Mouse (Mus musculus): ENCODE results near the gene Lin7a. TPM values are rescaled to one million over a fixed set of nuclear protein-coding genes. Genes with fewer than 3 reads are reported as not detected.
A peak's percentile ranks its signal among the peaks of the same experiment; 100 is the strongest.

Lin7a gene
- total RNA-seq, 4 experiments from 2014 or later: 3.9 to 5.9 (median 4.6) TPM

DNA sequence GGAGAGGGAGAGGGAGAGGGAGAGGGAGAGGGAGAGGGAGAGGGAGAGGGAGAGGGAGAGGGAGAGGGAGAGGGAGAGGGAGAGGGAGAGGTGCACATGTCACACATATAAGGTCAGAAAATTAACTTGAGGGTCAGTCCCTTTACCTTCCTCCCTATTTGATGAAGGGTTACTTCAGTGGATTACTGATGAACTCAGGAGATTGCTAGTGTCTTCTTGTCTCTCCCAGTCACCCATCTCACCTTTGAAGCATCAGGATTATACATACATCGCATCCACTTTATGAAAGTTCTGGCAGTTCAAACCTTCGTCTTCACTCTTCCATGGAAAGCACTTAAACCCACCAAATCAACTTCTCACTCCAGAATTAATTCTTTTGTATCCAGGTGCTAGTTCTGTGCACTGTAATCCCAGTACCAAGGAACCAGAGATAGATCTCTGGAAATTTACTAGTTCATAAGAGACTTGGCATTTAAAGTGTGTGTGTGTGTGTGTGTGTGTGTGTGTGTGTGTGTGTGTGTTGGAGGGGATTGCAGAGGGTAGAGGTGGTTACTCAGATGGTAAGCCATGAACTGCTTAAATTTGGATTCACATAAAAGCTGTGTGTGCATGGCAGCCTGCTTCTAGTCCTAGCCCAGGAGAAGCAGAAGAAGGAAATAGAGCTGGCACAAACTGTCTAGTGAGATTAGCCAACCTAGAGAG lies 19.5 kb upstream of the Lin7a start:
- no peak for DNase-seq

DNA sequence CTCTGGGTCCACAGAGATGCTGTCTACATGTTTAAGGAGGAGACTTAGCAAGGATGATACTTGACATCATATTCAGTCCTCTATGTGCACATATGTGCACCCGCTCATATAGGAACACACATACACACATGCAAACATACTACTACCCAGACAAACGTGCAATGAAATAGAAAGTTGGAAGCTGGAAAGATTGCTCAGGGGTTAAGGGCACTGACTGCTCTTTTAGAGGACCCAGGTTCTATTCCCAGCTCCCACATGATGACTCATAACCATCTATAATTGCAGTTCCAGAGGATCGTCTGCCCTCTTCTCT lies 19.0 kb upstream of the Lin7a start:
- no peak for DNase-seq

DNA sequence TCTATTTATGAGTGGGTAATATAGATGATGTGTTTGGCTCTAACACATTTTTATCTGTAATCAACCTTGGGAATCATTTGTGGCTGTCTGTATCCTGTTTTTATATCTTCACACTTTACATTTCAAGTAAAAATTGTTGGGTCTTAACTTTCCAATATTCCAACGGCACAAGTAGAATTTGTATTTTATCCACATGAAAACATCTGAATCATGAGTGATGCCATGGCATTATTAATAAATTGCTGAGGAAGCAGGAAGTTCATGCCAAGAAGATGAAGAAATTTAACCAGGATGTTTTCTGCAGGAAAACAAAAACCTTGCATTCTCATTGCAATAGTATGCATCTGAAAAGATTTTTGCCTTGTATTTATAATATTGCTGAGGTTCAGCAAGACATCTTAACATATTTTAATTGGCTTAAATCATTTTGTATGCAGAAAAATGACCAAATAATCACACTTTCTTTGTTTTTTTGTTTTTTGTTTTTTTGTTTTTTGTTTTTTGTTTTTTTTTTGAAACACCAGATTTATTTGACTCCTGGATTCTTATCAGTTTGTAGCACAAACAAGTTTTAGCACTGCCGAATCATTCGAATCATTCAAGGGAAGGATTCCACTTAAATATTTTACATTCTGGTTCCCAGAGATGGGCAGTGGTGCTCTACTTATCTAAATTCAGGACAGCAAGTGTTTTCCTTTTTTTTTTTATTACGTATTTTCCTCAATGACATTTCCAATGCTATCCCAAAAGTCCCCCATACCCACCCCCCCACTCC lies 18.1 kb upstream of the Lin7a start:
- no peak for DNase-seq

DNA sequence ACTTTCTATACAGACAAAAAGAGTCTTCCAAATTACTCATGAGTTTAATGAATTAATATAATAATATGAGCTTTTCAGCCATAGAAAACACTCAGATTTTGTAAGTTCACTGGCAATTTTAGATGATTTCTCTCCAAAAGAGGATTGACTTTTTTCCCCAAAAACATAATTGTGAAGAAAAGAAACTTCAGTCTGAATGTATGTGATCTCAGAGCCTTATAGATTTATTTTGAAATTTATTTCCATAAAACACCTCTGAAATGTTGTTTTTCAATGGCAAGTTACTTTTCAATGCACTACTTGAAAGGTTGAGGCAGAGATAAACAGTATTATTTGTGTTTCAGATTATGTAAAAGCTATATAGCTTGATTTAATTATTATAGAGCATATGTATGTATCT lies 16.8 kb upstream of the Lin7a start:
- DNase-seq: no peak

DNA sequence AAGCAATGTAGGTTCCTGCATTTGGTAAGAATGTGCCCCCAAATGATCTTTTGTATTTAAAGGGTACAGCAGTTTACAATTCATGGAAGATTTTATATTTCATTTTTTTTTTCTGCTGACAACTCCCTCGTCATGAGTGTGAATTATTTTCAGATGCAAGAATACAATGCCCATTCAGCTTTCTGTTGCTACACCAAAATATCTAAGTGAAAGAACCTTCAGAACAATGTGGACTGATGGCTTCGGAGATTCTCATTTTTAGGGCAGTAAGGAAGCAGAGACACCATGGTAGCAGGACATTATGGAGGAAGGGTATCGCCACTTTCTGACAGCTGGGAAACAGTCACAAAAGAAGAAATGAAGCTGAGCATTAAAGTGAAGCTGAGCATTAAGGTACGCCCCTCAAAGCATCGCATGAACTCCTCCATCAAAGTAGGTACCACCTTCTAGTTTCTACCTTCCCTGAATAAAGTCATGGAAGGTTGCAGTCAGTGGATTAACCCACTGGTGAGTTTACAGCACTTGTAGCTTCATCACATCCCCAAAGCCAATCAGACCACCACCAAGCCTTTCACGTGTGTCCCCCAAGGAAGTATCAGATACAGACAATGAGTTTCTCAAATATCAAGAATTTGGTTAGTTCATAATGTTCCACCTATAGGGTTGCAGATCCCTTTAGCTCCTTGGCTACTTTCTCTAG lies 16.0 kb upstream of the Lin7a start:
- no peak for DNase-seq

DNA sequence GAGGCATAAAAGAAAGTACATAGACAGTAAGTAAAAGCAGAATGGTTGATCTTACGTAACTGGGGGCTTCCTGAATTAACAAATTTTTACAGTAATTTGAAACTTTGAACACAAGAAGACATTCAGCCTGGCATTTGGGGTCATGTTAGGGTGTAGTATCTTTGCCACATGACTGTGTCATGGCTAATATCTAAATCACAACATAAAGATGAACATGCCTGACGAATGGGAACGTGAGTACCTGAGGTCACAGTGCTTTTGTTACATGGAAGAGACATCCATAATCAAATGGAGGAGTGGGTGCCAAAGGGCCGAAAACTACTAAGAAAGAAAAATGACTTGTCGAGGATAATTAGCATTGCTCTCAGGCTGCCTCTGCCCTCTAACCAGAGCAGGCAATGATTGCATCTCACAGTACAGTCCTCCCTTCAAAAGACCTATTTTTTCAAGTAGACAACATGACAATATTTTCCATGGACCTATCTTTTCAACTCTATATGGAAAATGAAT lies 15.0 kb upstream of the Lin7a start:
- no peak for DNase-seq

DNA sequence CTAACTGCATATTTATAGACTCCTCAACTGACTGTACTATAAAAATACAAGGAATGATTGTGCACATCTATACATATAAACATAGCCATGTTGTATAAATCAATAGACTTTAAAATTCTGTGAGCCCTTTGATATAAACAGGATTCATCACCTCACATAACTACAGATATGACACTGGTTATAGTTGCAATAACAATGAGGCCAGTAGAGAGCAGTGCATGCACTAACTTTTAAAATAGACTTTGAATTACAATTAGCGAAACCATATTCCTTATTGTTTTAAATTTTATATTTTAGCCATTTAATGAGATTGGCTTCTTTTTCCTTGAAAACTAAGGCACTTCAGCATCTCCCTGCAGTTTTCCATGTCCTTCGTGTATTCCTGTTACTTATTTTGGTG lies 11.1 kb upstream of the Lin7a start:
- no peak for DNase-seq

DNA sequence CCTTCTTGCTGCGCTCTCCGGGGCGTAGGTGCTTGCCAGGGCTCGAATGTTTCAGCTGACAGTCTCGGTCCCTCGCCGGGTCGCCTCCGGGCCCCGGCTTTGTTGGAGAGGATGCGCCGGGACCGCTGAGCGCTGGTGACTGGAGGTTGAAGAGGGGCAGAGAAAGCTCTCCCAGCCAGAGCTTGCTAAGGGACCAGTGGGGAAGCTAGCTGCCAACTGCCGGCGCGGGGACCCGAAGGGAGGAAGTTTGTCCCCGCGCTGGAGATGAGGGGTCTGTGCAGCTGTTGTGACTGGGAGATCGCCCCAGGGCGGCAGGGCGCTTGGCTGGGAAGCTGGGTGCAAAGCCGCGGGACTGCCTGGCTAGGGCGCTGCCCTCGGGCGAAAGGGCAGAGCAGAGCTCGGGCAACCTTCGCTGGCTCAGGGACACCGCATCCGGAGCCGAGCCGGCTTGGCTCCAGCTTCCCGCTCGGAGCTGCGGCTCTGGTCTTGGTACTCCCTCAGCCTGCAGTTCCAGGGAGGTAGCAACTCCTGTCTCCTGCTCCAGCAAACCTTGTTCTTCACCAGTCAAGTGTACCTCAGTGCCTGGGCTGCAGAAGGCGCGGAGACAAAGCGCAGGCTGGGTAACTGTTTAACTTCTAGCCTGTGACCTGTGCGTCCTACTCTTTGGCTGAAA lies 781 bp downstream of the Lin7a start:
- peak; percentile 10 for DNase-seq

DNA sequence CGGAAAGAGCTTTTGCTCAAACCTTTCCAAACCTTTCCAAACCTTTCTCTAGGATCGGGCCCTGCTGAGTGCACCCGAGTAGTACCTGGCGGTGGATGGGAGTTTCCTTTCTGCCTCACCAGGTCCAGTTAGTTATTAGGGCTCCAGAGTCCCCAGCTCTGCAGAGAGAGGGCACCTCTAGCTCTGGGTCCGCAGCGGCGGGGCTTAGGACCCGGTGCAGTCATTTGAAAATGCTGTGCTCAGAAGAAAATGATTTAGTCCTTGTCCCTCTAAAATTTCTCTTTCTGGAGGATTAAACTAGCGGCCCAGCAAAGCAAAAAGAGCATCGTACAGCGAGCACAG lies 1.3 kb downstream of the Lin7a start:
- no peak for DNase-seq

DNA sequence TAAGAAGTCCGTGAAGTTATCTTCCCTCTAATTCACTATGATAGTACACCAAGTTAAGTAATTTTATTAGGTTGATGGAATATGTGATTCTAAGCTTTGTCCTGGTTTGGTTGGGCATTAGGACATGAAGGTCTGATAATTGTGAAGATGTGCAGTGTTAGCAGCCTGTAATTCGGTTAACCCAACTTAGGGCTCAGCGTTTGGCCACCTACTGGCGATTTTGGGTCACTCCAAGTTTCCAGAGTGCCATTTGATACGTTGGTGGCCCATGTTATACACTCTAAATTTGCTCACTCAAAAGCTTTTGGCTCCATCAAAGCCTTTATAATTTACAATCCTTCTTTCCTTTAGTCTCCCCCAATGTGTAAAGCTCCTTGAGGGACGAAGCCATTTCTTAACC lies 2.4 kb downstream of the Lin7a start:
- no peak for DNase-seq

DNA sequence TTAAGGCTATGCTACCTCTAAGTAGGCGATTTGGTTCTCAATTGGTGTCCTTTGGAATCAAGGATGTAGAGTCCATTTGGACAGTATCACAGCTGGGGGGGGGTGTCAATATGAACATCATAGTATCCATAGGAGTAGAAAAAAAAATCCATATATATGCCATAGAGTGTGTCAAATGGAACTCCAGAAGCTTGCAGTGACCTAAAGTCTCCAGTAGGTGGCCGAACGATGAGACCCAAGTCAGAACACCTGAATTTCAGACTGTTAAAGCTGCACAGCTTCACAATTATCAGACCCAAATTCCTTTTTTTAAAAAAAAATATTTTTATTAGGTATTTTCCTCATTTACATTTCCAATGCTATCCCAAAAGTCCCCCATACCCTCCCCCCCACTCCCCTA lies 3.3 kb downstream of the Lin7a start:
- DNase-seq: no peak

DNA sequence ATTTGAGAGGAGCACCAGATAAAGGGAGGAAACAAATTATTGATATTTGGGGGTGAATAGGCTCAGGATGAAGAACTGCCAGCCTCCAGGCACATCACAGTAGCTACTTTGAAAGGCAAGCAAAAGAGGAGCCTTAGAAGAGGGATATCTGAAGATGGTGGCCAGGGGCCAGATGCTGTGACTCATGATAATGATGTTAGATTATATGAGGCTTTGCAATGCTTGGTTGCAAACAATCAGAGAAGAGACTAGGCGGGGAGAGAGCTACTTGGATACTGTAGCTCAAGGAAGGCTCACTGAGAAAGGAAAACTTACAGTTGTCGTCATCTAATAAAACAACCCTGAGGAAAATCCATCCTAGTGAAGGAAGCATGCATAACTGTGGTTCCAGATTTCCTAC lies 5.2 kb downstream of the Lin7a start:
- no peak for DNase-seq

DNA sequence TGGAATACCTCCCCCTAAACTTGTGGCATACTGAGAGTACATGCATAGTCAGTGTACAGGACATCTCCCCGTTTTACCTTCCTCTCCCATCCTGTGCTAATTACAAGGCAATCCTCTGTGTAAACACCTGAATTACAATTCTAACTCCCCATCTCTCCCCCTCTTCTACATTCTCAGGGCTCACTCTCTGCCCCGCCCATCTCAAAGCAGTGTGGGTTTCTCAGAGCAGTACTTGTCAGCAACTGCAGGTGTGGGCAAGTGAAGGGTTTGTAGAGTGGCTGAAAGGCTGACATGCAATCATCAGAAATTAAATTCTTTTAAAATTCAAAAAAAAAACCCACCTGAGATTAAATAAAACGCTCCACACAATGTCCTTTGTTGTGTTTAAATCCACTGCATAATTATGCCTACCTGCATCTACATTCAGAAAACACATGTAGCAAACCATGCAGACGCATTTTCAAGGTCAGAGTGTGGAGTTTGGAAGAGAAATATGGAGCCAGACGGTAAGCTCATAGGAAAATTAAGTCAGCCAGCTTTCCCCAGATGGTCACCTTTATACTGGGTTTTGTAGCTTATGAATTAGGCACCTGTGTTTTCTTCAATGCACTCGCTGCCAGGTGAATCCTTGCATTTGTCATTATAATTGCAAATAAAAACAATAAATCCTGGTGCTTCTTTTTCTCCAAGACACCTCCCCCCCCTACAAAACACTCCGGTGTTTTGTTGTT lies 22.6 kb downstream of the Lin7a start:
- no peak for DNase-seq

DNA sequence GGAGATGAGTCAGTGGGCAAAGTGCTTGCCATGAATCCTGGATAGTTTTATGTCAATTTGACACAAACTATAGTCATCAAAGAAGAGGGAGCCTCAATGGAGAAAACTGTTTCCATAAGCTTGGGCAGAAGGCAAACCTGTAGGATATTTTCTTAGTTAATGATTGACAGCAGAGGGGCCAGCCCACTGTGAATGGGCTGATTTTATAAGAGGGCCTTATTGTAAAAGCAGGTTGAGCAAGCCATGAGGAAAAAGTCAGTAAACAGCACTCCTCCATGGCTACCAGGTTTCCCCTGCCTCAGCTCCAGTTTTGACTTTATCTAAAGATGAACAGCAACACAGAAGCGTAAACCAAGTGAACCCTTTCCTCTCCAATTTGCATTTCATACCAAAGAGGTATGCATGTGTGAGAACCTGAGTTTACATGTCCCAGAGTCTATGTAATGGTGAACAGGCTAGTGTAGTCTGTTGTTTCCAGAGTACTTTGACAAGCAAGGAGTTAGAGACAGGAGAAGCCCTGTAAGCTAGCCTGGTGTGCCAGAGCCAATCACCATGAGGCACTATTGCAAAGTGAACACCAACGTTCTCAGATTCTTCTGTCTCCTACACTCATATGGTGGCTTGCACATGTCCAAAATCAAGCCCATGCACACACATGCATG lies 29.2 kb downstream of the Lin7a start:
- DNase-seq: no peak

DNA sequence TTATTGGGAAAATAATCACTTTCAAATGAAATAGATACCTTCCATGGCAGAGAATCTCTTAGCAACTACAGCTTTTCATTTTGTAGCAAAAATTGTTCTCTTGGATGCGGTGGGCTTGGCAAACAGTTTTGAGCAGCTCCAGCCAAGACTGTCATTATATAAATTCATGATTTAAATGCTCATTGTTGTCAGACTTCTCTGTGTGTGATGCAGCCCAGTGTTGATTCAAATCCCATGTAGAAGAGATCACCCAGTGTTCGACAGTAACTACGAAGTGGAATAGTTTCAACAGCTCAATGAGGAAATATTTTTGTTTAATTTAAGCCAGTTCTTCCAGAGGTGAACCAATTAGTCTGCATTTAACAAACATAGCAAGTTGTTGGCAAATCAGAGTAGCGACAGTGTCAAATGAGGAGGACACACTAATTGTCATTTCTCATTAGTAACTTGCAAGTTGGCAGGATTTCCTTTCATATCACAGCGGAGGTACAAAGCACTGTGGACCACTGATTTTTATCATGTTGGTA lies 39.5 kb downstream of the Lin7a start:
- DNase-seq: no peak

DNA sequence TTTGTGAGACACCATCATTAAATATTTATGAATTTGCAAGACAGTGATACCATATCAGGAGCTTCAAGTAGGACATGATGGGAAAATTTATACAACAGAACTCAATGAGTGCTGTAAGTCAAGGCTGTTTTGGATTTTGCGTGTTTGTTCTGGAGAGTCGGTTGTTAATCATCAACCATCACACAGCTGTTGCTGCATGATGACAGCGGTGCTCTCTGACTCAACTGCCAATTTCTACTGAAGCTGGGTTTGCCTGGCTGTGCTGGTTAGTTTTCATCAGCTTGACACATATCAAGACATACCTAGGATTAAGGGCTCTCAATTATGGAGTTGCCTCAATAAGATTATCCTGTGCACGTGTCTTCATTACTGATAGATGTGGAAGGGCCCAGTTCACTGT lies 41.1 kb downstream of the Lin7a start:
- no peak for DNase-seq

DNA sequence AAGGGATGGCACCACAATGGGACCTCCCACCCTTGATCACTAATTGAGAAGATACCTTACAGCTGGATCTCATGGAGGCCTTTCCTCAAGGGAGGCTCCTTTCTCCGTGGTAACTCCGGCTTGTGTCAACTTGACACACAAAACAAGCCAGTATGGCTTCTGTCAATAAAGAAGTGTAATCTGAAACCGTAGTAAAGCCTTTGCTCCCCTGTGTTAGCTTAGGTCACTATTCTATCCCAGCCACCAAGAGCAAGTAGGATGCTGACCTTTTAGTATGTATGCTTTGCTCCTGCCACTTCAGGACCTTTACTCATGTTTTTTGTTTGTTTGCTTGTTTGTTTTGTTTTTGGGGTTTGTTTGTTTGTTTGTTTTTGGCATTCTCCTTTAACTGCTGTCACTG lies 41.9 kb downstream of the Lin7a start:
- no peak for DNase-seq

DNA sequence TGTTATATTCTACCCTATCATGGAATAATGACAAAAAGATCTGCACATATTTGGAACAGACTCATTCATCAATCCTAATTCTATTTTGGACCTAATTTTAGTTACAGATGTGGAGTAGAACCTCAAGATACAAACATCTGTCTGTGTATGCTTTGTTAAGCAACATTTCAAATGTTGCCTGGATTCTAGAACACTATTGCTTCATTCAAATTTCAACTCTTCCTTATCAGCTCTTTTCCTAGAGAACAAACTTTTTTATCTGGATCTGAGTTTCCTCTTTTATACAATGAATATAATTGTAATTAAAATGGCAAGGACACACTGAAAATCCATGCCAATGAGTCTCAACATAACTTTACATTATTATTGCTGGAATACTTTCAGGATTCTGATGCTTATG lies 43.8 kb downstream of the Lin7a start:
- no peak for DNase-seq

DNA sequence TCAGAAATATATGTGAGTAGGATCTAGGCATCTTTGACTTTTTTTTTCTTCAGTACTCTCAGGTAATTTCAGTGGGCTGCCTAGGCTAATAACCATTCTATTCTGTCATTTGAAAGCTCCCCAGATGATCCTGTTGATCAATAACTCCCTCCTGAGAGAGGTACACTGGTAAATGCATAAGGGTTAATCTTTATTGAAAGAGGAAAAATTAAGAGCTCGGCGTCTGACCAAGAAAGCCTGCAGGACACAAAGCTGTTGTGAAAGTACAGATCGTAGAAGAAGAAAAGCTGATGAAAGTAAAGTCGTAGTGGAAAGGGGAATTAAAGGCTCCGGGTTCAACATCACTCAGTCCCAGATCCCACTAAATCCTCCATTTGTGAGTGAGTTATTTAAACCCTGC lies 44.2 kb downstream of the Lin7a start:
- no peak for DNase-seq

DNA sequence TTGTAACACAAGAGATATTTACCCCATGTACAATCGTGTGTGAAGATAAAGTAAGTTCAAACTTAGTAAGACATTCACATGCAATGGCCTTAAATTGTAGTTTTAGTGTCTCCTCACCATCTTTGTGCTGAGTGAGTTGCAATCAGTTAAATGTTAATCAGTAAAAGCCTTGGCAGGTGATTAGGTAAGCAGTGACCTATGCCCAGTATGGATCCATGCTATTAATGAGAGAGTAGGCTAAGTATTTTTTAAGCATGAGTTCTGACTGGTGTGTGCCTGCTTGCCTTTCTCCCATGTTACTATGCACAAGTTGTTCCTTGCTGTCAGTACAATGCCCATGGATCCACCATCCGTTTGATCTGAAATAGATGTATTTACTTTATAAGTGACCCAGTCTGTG lies 44.6 kb downstream of the Lin7a start:
- no peak for DNase-seq

DNA sequence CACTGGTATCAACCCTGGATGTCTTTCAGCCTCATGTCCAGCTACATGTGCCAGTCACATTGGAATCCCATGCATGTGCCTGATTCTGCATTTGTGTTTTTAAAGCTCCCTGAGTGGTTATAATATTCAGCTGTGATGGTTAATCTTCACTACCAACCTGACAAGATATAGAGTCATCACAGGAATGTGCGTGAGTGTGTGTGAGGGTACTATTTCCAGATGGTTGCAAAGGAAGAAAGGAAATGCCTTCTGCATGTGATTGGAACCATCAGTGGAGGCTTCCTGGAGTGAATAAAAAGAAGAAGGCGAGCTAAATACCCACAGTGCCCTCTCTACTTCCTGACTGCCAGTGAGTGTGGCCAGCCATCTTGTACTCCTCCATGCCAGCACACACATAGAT lies 48.2 kb downstream of the Lin7a start:
- DNase-seq: no peak

DNA sequence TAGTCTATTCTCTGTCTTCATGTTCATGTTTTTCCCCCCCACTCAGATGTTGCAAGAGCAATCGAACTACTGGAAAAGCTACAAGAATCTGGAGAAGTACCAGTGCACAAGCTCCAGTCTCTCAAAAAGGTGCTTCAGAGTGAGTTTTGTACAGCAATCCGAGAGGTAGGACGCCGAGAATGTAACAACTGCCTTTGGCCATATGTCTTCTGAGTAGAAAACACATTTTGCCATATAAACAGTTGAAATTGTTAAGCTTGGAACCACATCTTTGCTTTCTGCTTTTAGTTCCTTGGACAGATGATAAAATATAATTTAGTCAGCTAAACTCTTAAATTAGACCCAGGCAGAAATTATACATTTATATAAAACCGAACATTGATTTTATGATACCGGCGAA lies 52.4 kb downstream of the Lin7a start:
- DNase-seq: no peak

Measured in adrenal gland, adult 8-10 months (tissue).